Mouse (Mus musculus) neutrophil, adult 83 days (primary cell): ENCODE data around the gene Lrfn3. TPM values are rescaled to one million over a fixed set of nuclear protein-coding genes. Genes with fewer than 3 reads are reported as not detected.

ENCODE experiments used
- total RNA-seq, 2 experiments: library from RNA; stranded (reverse); gene quantifications; one replicate each; pipeline ENCODE4 v1.2.4; 2023

Lrfn3 gene
- total RNA-seq = not detected

DNA sequence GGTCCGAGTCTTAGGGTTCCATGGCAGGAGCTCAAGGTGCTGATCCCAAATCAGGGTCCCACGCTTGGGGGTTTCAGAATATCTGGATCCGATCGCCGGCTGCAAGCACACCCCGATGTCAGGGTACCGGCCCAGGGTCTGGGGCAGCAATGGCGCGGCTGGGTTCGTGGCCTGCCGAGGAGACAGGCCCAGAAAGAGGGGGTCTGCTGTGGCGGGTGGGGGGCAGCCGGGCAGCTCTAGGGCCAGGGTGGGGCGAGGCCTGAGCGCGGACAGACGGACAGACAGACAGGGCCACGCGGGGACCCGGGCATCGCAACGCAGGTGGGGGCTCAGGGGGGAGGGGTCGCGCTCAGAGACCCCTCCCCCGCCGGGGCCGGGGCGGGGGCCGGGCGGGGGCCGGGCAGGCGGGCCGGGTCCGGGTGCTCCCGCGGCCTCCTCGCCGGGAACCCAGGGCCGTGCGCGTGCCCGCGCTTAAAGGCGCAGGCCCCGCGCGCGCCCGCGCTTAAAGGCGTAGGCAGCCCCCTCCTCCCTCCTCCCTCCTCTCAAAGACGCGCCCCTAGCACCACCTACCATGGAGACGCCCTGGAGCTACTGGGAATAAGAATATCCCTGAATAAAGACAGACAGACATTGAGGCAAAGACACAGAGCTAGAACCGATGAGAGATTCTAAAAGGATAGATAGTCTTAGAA is at the start of gene Lrfn3:
Gene Lrfn3, minus strand, starts transcription at position 121 of the 692 bp plus-strand sequence.

DNA sequence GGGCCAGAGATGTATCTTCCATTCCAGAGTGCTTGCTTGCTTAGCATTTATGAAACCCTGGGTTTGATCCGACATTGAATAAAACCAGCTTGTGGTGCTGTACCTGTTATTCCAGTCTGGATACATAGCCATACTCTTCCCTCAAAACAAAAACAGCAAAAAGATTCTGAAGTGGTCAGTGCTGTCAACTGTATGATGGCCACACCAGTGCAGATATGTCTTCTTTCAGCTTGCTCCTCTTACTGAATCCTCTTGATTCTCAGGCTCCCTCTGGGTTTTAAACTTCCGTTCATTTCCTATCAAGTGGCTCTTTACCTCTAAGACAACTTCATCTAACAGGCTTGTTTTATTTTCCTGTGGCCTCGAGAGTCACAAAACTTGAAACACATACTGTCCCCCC is 38.8 kb downstream of the Lrfn3 start, which contains the start of gene Sdhaf1:
Gene Sdhaf1, minus strand, starts transcription at position 101 of the 400 bp plus-strand sequence.

DNA sequence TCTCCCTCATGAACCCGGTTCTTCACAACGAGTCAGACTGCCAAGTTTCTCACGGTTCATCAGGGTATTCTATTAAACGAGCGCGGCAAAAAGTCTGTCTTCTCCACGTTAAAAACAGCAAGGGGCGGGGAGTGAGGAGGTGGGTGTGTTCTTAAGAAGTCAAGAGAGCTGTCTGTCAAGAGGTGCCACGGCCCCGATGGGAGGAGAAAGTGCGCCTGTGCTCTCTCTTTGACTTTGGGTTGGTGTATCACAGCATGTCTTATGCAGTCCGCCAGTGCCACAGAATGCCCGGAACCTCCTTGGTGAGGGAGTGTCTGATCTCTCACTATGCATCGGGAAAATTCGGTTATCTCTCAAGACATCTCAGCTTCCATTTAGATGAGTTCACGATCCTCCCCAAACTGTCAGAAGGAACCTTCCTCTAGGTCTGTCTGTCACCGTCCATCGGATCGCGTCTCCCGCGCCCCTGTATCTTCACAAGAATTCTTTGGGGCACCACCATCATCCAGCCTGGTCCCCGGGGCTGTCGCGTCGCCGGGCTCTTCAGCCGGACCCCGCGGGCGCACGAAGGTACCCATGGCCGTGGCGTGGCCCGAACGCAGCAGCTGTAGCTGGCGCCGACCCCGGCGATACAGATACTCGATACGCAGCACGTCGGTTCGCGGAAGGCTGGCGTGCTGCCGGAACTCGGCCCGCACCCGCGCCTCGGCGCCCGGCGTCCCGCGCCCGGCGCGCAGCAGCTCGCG is 40.9 kb downstream of the Lrfn3 start, which contains the start of gene E130208F15Rik:
Gene E130208F15Rik, plus strand, starts transcription at position 202 of the 746 bp plus-strand sequence.

DNA sequence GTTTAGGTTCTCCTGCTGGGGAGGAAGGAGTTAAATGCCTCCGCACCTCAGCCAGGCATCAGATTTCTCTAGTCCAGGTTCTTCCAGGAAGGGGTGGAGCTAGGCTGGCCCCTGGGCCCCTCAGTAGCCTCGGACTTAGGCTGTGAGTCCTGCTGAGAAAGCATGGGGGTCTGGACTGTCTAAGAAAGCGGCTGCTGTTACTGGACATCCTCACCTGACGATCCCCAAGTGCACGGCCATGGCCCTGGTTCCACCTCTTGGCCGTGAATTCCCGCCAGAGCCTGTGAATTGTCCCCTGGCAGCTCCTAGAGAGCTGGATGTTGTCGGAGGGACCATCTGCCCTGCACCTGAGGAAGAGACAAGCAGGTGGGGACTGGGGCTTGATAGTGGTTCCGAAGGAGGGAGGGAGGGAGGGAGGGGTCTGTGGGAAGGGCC is 47.8 kb downstream of the Lrfn3 start, which contains the start of gene Syne4:
Gene Syne4, plus strand, starts transcription at position 87 of the 435 bp plus-strand sequence.

DNA sequence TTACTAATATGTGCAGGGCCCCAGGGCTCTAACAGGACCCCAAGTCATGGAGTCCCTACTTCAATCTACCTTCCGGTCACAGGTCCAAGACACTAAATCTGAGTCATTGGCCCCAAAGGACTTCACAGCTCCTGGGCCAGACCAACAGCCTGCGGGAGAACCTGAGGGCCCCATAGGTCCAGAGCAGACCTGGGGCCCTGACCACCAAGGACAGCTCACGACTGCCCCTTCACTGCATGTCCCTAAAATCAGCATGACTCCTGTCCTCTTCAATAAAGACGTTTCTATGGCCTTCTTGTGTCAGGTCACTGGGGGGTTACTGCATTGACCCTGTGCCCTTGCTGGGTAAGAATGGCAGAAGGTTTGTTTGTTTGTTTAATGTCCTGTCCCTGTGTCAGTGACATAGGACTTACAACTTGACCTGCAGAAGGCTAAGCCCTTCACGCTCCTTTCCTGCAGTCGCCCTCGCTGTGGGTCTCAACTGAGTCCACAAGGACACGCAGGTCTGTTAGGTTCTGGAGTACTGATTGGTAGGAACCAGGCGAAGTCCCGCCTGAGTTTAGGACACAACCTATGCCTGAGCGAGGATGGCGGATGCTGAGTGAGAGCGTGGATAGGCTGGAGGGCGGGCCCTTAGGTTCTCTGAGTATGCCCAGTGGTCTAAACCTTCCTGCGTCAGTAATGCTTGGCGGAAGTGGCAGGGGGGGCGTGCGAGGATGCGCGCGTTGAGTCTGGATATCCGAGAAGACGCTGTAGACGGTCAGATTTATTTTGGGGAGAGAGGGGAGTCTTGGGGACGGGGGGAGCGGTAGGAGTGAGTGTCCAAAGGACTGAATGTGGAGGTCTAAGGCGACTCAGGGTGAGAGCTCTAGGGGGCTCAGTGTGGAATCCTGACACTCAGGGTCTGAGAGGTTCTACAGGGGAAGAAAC is 54.2 kb downstream of the Lrfn3 start, which contains the start of gene Alkbh6:
Gene Alkbh6, plus strand, starts transcription at position 642 of the 930 bp plus-strand sequence.

Other genes with a start within 250 kb of the Lrfn3 start
- 1 to 10 TPM; 7.1 to 9.1 TPM for gene Zfp382, start 240.8 kb downstream of the Lrfn3 start, total RNA-seq
- gene Zfp146, start 193.0 kb downstream of the Lrfn3 start, total RNA-seq = 10 to 100 TPM; 14.2 to 16.0 TPM
- gene Cox7a1, start 178.6 kb downstream of the Lrfn3 start, total RNA-seq = 1 to 10 TPM in 1 of 2 experiments, not detected in 1; 1.4 TPM
- gene Capns1, start 164.0 kb downstream of the Lrfn3 start, total RNA-seq = 100 to 1,000 TPM; 216 to 218 TPM
- gene Polr2i, start 130.8 kb downstream of the Lrfn3 start, total RNA-seq = 10 to 100 TPM; 29.7 to 30.5 TPM
- 10 to 100 TPM; 47.2 to 53.8 TPM for gene Tbcb, start 130.5 kb downstream of the Lrfn3 start, total RNA-seq
- gene Ovol3, start 127.0 kb downstream of the Lrfn3 start, total RNA-seq = not detected
- 1 to 10 TPM; 1.0 to 1.1 TPM for gene Thap8, start 82.7 kb downstream of the Lrfn3 start, total RNA-seq
- 10 to 100 TPM; 15.1 to 21.7 TPM for gene Wdr62, start 82.4 kb downstream of the Lrfn3 start, total RNA-seq
- not detected for gene Clip3, start 71.0 kb downstream of the Lrfn3 start, total RNA-seq
- gene Alkbh6, start 54.1 kb downstream of the Lrfn3 start, total RNA-seq = 10 to 100 TPM; 11.1 to 13.8 TPM
- under 1 TPM in 1 of 2 experiments, not detected in 1; 0.77 TPM for gene Syne4, start 48.0 kb downstream of the Lrfn3 start, total RNA-seq
- gene E130208F15Rik, start 41.0 kb downstream of the Lrfn3 start, total RNA-seq = under 1 TPM; 0.31 to 0.33 TPM
- gene Sdhaf1, start 38.9 kb downstream of the Lrfn3 start, total RNA-seq = 1 to 10 TPM; 2.0 to 3.4 TPM
- 1,000 to 10,000 TPM; 1,969 to 2,032 TPM for gene Tyrobp, start 51.0 kb upstream of the Lrfn3 start, total RNA-seq
- gene Hcst, start 57.1 kb upstream of the Lrfn3 start, total RNA-seq = 100 to 1,000 TPM; 116 to 124 TPM
- gene Nfkbid, start 59.0 kb upstream of the Lrfn3 start, total RNA-seq = 10 to 100 TPM; 61.7 to 67.0 TPM
- under 1 TPM in 1 of 2 experiments, not detected in 1; 0.35 TPM for gene Aplp1, start 82.8 kb upstream of the Lrfn3 start, total RNA-seq
- not detected for gene Kirrel2, start 94.9 kb upstream of the Lrfn3 start, total RNA-seq
- not detected for gene Nphs1, start 95.5 kb upstream of the Lrfn3 start, total RNA-seq
- gene Prodh2, start 130.8 kb upstream of the Lrfn3 start, total RNA-seq = not detected
- gene Arhgap33, start 172.3 kb upstream of the Lrfn3 start, total RNA-seq = 10 to 100 TPM; 17.6 to 19.1 TPM
- gene Hspb6, start 189.4 kb upstream of the Lrfn3 start, total RNA-seq = 1 to 10 TPM; 5.0 to 5.5 TPM
- 1 to 10 TPM; 4.4 to 5.1 TPM for gene Proser3, start 189.5 kb upstream of the Lrfn3 start, total RNA-seq
- gene Lin37, start 197.1 kb upstream of the Lrfn3 start, total RNA-seq = 10 to 100 TPM; 24.1 to 36.0 TPM
- 10 to 100 TPM; 36.6 to 41.9 TPM for gene U2af1l4, start 200.5 kb upstream of the Lrfn3 start, total RNA-seq
- gene Gm49396, start 200.6 kb upstream of the Lrfn3 start, total RNA-seq = 1 to 10 TPM; 4.6 to 5.6 TPM
- gene Psenen, start 200.9 kb upstream of the Lrfn3 start, total RNA-seq = 100 to 1,000 TPM; 117 to 126 TPM
- 1 to 10 TPM; 2.3 to 4.4 TPM for gene Igflr1, start 202.7 kb upstream of the Lrfn3 start, total RNA-seq
- 10 to 100 TPM; 51.8 to 52.4 TPM for gene Kmt2b, start 226.0 kb upstream of the Lrfn3 start, total RNA-seq
- gene Zbtb32, start 236.1 kb upstream of the Lrfn3 start, total RNA-seq = under 1 TPM in 1 of 2 experiments, not detected in 1; 0.44 TPM